Mouse (Mus musculus): Measurements from ENCODE around the gene Ywhah. TPM values are rescaled to one million over a fixed set of nuclear protein-coding genes. Genes with fewer than 3 reads are reported as not detected.

The Ywhah gene
- polyA plus RNA-seq, 1 experiment from 2014 or later, result 677 TPM

Other genes with a start within 250 kb of the Ywhah start
- gene Pisd, start 233.2 kb upstream of the Ywhah start, polyA plus RNA-seq (2015; fragmentation: Nextera tagmentation; extraction: Ambion mirVana), result 105 and 106 TPM in 2 replicates
- gene Gm20671, start 191.7 kb upstream of the Ywhah start, polyA plus RNA-seq (2015; fragmentation: Nextera tagmentation; extraction: Ambion mirVana), result not detected in 2 replicates
- gene Prr14l, start 164.6 kb upstream of the Ywhah start, polyA plus RNA-seq (2015; fragmentation: Nextera tagmentation; extraction: Ambion mirVana), result 12.1 and 17.6 TPM in 2 replicates
- gene Depdc5, start 155.1 kb upstream of the Ywhah start, polyA plus RNA-seq (2015; fragmentation: Nextera tagmentation; extraction: Ambion mirVana), result 32.1 and 33.2 TPM in 2 replicates
- not detected in 2 replicates for gene Slc5a1, start 85.4 kb downstream of the Ywhah start, polyA plus RNA-seq (2015; fragmentation: Nextera tagmentation; extraction: Ambion mirVana)
- 3.7 and 5.0 TPM in 2 replicates for gene Spon2, start 199.6 kb downstream of the Ywhah start, polyA plus RNA-seq (2015; fragmentation: Nextera tagmentation; extraction: Ambion mirVana)